22 mouse cellular contexts compared by ENCODE assay signal in the genomic region with DNA sequence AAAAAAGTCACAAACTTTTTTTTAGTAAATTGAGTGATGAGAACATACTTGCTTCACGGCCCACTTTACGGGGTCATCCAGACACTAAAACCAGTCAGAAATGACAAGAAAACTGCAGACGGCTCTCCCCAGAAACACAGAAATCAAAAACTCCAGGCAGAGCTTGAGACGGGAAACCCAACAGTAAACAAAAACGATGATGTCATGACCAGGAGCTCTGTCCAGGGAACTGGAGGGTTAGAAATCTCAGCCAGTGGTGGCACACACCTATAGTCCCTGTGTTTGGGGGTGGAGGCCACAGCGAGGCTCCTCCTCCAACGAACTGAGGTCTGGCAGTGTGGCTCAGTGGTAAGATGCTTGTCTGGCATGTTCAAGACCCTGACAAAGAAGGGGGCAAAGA.
DNase-seq lines count a peak whose midpoint lies in the region; ATAC-seq lines count a peak whose summit lies in the region.
"Had no signal": no experiment of that assay in that cellular context is flagged by ENCODE, and none has a peak within 500 bp of the region (broad histone marks: within the 10 kb centered on the region; RNA-seq: fewer than 3 reads in every experiment).

No protein-coding gene starts in this region.

- ATAC-seq in heart, embryonic 11.5 days (replicated peaks; ENCODE audit: insufficient number of reproducible peaks, low FRiP score, low TSS enrichment): no peak
- no peak for ATAC-seq in heart, embryonic 16.5 days (replicated peaks; ENCODE audit: extremely low read depth, insufficient read depth, low FRiP score)
- ATAC-seq in limb, embryonic 13.5 days (ENCODE audit: low FRiP score, low read depth): no peak
- ATAC-seq: forebrain, embryonic 14.5 days had no signal

- peaks cover 12% of the 10 kb centered on the region for H3K4me1 ChIP-seq in heart, embryonic 11.5 days (ENCODE audit: control insufficient read depth, insufficient read depth, low read length)
- peaks cover 4% of the 10 kb centered on the region; the same call in 1 of the 2 replicates for H3K4me1 ChIP-seq in heart, embryonic 16.5 days (ENCODE audit: control insufficient read depth, insufficient read depth, low read length)
- peaks cover 52% of the 10 kb centered on the region for H3K4me1 ChIP-seq in limb, embryonic 13.5 days
- peaks cover 60% of the 10 kb centered on the region for H3K4me1 ChIP-seq in limb, embryonic 10.5 days

- H3K27me3 ChIP-seq in heart, embryonic 11.5 days (ENCODE audit: control insufficient read depth, insufficient read depth, low read length): no peaks in the 10 kb centered on the region
- H3K27me3 ChIP-seq in heart, embryonic 16.5 days (ENCODE audit: control insufficient read depth, insufficient read depth, low read length): peaks cover 2% of the 10 kb centered on the region; the same call in 1 of the 2 replicates
- H3K27me3 ChIP-seq in limb, embryonic 13.5 days: peaks cover 11% of the 10 kb centered on the region; the same call in 1 of the 2 replicates
- H3K27me3 ChIP-seq in limb, embryonic 10.5 days (ENCODE audit: low read depth, poor library complexity, severe bottlenecking): peaks cover 61% of the 10 kb centered on the region
- H3K27me3 ChIP-seq: heart, embryonic 12.5 days had no signal

- no peak overlapping the region for H3K4me3 ChIP-seq in heart, embryonic 11.5 days (ENCODE audit: low read depth, low read length)
- H3K4me3 ChIP-seq in heart, embryonic 16.5 days (ENCODE audit: low read length): no peak overlapping the region
- no peak overlapping the region for H3K4me3 ChIP-seq in limb, embryonic 13.5 days
- no peak overlapping the region for H3K4me3 ChIP-seq in limb, embryonic 10.5 days
- H3K4me3 ChIP-seq: embryonic facial prominence, embryonic 15.5 days; erythroblast, embryonic 14.5 days; forebrain, embryonic 10.5 days; gastrocnemius, adult 2 months; heart, embryonic 12.5 days; hindbrain, embryonic 10.5 days had no signal

- H3K36me3 ChIP-seq in heart, embryonic 11.5 days (ENCODE audit: control insufficient read depth, insufficient read depth, low read length): no peaks in the 10 kb centered on the region
- no peaks in the 10 kb centered on the region for H3K36me3 ChIP-seq in heart, embryonic 16.5 days (ENCODE audit: control insufficient read depth, insufficient read depth)
- H3K36me3 ChIP-seq in limb, embryonic 13.5 days: no peaks in the 10 kb centered on the region
- H3K36me3 ChIP-seq in limb, embryonic 10.5 days: no peaks in the 10 kb centered on the region
- H3K36me3 ChIP-seq: embryonic facial prominence, embryonic 15.5 days; forebrain, embryonic 10.5 days; heart, embryonic 12.5 days; hindbrain, embryonic 10.5 days had no signal

- no peak for DNase-seq in heart, postnatal 25 days (ENCODE audit: low spot score)
- no peak for DNase-seq in heart, postnatal 4 days
- DNase-seq in limb, embryonic 10.5 days (ENCODE audit: low spot score): no peak
- DNase-seq in lung, postnatal 10 days: peak; percentile 41
- DNase-seq in lung, adult 18-20 months: no peak
- DNase-seq: adrenal gland, postnatal 10 days; cerebellum, adult 11 months; cerebellum, adult 8-10 months; cerebellum, postnatal 14 days; embryo, embryonic 11 days; gastrocnemius, adult 2 months; gastrocnemius, postnatal 25 days had no signal

- no peak overlapping the region for H3K4me2 ChIP-seq in heart, embryonic 11.5 days
- H3K4me2 ChIP-seq in heart, embryonic 16.5 days (ENCODE audit: low read depth, low read length): no peak overlapping the region
- no peak overlapping the region for H3K4me2 ChIP-seq in limb, embryonic 13.5 days (replicated peaks)
- H3K4me2 ChIP-seq: embryonic facial prominence, embryonic 15.5 days; heart, embryonic 12.5 days; hindbrain, embryonic 14.5 days had no signal

- intact Hi-C loops in heart, postnatal 25 days (cut with DNase I): no loop called here

- H3K9ac ChIP-seq in heart, embryonic 11.5 days (ENCODE audit: low read depth, low read length): no peak overlapping the region
- no peak overlapping the region for H3K9ac ChIP-seq in heart, embryonic 16.5 days (ENCODE audit: low read length)
- no peak overlapping the region for H3K9ac ChIP-seq in limb, embryonic 13.5 days
- H3K9ac ChIP-seq: embryonic facial prominence, embryonic 15.5 days; heart, embryonic 12.5 days; hindbrain, embryonic 14.5 days had no signal

- H3K27ac ChIP-seq in heart, embryonic 11.5 days (ENCODE audit: low read depth, low read length): peak overlapping the region; percentile 37; the same call in 1 of the 2 replicates
- H3K27ac ChIP-seq in heart, embryonic 16.5 days (ENCODE audit: low read length): peak overlapping the region; percentile 31
- 0 out of 2 replicates have a peak overlapping the region, but pooled peaks have one; percentile 6 for H3K27ac ChIP-seq in limb, embryonic 13.5 days
- H3K27ac ChIP-seq in limb, embryonic 10.5 days: no peak overlapping the region
- H3K27ac ChIP-seq: gastrocnemius, adult 2 months; hindbrain, embryonic 14.5 days had no signal

- no peaks in the 10 kb centered on the region for H3K9me3 ChIP-seq in heart, embryonic 11.5 days (replicated peaks; ENCODE audit: control insufficient read depth, low read length)
- H3K9me3 ChIP-seq in heart, embryonic 16.5 days (replicated peaks; ENCODE audit: control insufficient read depth, low read length): no peaks in the 10 kb centered on the region
- no peaks in the 10 kb centered on the region for H3K9me3 ChIP-seq in limb, embryonic 13.5 days
- no peaks in the 10 kb centered on the region for H3K9me3 ChIP-seq in limb, embryonic 10.5 days (replicated peaks)
- H3K9me3 ChIP-seq: embryonic facial prominence, embryonic 15.5 days; forebrain, embryonic 10.5 days; heart, embryonic 12.5 days; hindbrain, embryonic 10.5 days had no signal

- WGBS in heart, embryonic 11.5 days (ENCODE audit: insufficient replicate concordance): 65% methylated on average over 7 of the region's 7 CpGs
- 63% methylated on average over 7 of the region's 7 CpGs for WGBS in heart, embryonic 16.5 days
- 73% methylated on average over 7 of the region's 7 CpGs for WGBS in limb, embryonic 13.5 days
- WGBS in limb, embryonic 10.5 days: 78% methylated on average over 7 of the region's 7 CpGs
